Mouse (Mus musculus): Measurements from ENCODE around the gene Epb41. TPM values are rescaled to one million over a fixed set of nuclear protein-coding genes. Genes with fewer than 3 reads are reported as not detected.

Epb41 gene
- polyA plus RNA-seq, 1 experiment from 2014 or later, result 210 TPM

- H3K27ac ChIP-seq (ENCODE audit: low read depth, low read length), result no peak overlapping the region
- no peak for DNase-seq (ENCODE audit: low spot score, missing footprints)
- no peak overlapping the region for H3K9ac ChIP-seq (ENCODE audit: low read length)
- no peak overlapping the region for H3K4me2 ChIP-seq
- H3K4me1 ChIP-seq (ENCODE audit: control insufficient read depth, insufficient read depth, low read length), result peaks cover 11% of the 10 kb centered on the region
- no peak for ATAC-seq (ENCODE audit: low FRiP score)
- H3K36me3 ChIP-seq (ENCODE audit: control insufficient read depth, insufficient read depth, low read length), result peaks cover 2% of the 10 kb centered on the region; the same call in 1 of the 2 replicates
- no peaks in the 10 kb centered on the region for H3K27me3 ChIP-seq (ENCODE audit: control insufficient read depth, insufficient read depth, low read length)
- H3K9me3 ChIP-seq (ENCODE audit: control insufficient read depth, low read length), result no peaks in the 10 kb centered on the region
- no peak overlapping the region for H3K4me3 ChIP-seq (ENCODE audit: low read depth, low read length)
- WGBS, result 86% methylated on average over 8 of the region's 8 CpGs
Measured at GRCm38 (mm10) chr4:132010416-132010815, 64.7 kb downstream of the Epb41 start.

DNA sequence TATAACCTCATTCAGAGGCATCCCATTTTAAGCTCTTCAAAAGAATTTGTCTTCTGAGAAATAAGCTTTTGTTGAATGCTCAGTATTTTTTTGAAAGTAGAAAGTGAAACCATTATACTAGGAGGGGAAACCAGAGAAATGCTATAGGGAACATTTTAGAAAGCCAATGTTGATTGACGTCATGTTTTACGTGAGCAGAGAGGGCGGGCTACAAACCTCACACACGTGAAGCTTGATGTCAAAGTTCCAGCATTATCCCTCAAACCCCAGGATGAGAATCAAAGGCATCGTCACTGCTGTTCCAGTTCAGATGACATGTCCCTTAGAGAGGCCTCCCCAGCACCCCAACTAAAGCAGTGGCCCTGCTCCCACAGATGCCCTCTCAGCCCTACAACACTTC, 66.9 kb downstream of the Epb41 start:
- Histone ChIP-seq H3K4me2 (no peak overlapping the region), H3K9ac (ENCODE audit: low read length) (no peak overlapping the region), H3K4me1 (ENCODE audit: control insufficient read depth, insufficient read depth, low read length) (peaks cover 11% of the 10 kb centered on the region), H3K9me3 (ENCODE audit: control insufficient read depth, low read length) (no peaks in the 10 kb centered on the region), H3K27ac (ENCODE audit: low read depth, low read length) (no peak overlapping the region), H3K36me3 (ENCODE audit: control insufficient read depth, insufficient read depth, low read length) (peaks cover 6% of the 10 kb centered on the region; the same call in 1 of the 2 replicates), H3K4me3 (ENCODE audit: low read depth, low read length) (no peak overlapping the region), H3K27me3 (ENCODE audit: control insufficient read depth, insufficient read depth, low read length) (no peaks in the 10 kb centered on the region)
- WGBS, result 86% methylated on average over 5 of the region's 5 CpGs
- ATAC-seq (ENCODE audit: low FRiP score), result no peak
- no peak for DNase-seq (ENCODE audit: low spot score, missing footprints)

DNA sequence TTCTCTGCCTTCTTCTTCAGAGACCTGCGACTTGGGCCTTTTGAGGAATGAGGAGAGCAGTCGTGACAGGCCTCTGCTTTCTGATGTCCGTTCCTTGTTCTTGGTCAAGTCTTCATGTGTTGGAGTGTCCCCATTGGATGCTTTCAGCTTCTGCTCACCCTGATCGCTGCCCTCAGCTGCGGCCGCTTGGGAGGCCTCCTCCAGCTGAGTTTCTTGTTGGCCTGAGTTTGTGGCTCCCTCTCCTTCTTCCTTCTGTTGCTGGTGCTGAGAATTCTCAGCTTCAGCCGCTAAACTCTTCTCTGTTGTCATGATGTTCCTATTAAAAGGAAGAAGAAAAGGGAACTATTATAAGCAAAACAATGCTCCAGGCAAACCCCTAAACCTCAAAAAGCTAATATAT, 68.0 kb downstream of the Epb41 start:
- Histone ChIP-seq H3K4me1 (ENCODE audit: control insufficient read depth, insufficient read depth, low read length) (peaks cover 8% of the 10 kb centered on the region), H3K9me3 (ENCODE audit: control insufficient read depth, low read length) (no peaks in the 10 kb centered on the region), H3K9ac (ENCODE audit: low read length) (no peak overlapping the region), H3K4me2 (no peak overlapping the region), H3K27ac (ENCODE audit: low read depth, low read length) (no peak overlapping the region), H3K27me3 (ENCODE audit: control insufficient read depth, insufficient read depth, low read length) (no peaks in the 10 kb centered on the region), H3K36me3 (ENCODE audit: control insufficient read depth, insufficient read depth, low read length) (peaks cover 6% of the 10 kb centered on the region; the same call in 1 of the 2 replicates), H3K4me3 (ENCODE audit: low read depth, low read length) (no peak overlapping the region)
- DNase-seq (ENCODE audit: low spot score, missing footprints), result no peak
- no peak for ATAC-seq (ENCODE audit: low FRiP score)
- 91% methylated on average over 7 of the region's 7 CpGs for WGBS

DNA sequence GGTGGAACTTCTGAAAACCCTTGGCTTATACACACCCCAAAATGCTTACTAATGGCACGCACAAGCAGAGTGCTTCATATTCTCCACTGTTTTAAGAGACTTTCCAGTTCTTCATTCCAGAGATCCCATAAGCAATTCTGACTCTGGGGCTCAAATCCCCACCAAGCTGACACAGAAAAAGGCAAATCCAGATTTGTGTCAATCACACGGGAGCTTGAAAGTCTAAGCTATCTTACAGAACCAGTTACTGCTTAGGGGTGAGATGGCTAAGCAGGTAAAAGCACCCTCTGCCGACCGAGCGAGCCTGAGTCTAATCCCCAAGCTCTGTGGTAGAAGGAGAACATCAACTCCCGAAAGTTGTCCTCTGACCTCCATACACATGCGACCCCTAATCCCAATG, 76.5 kb downstream of the Epb41 start:
- no peak for DNase-seq (ENCODE audit: low spot score, missing footprints)
- 83% methylated on average over 7 of the region's 7 CpGs for WGBS
- H3K36me3 ChIP-seq (ENCODE audit: control insufficient read depth, insufficient read depth, low read length), result peaks cover 11% of the 10 kb centered on the region; the same call in 1 of the 2 replicates

GRCm38 (mm10) chr4:131997476-131997875, 77.6 kb downstream of the Epb41 start:
- Histone ChIP-seq H3K4me2 (no peak overlapping the region), H3K36me3 (ENCODE audit: control insufficient read depth, insufficient read depth, low read length) (peaks cover 11% of the 10 kb centered on the region; the same call in 1 of the 2 replicates), H3K4me1 (ENCODE audit: control insufficient read depth, insufficient read depth, low read length) (no peaks in the 10 kb centered on the region), H3K9me3 (ENCODE audit: control insufficient read depth, low read length) (no peaks in the 10 kb centered on the region), H3K27ac (ENCODE audit: low read depth, low read length) (no peak overlapping the region), H3K9ac (ENCODE audit: low read length) (no peak overlapping the region), H3K27me3 (ENCODE audit: control insufficient read depth, insufficient read depth, low read length) (no peaks in the 10 kb centered on the region), H3K4me3 (ENCODE audit: low read depth, low read length) (no peak overlapping the region)
- 79% methylated on average over 5 of the region's 5 CpGs for WGBS
- ATAC-seq (ENCODE audit: low FRiP score), result no peak
- DNase-seq (ENCODE audit: low spot score, missing footprints), result no peak

More for the DNA sequence above, 76.5 kb downstream of the Epb41 start:
- Histone ChIP-seq H3K9ac (ENCODE audit: low read length) (no peak overlapping the region), H3K4me2 (no peak overlapping the region), H3K9me3 (ENCODE audit: control insufficient read depth, low read length) (no peaks in the 10 kb centered on the region), H3K4me3 (ENCODE audit: low read depth, low read length) (no peak overlapping the region), H3K27ac (ENCODE audit: low read depth, low read length) (no peak overlapping the region), H3K27me3 (ENCODE audit: control insufficient read depth, insufficient read depth, low read length) (no peaks in the 10 kb centered on the region), H3K4me1 (ENCODE audit: control insufficient read depth, insufficient read depth, low read length) (no peaks in the 10 kb centered on the region)
- ATAC-seq (ENCODE audit: low FRiP score), result no peak

DNA sequence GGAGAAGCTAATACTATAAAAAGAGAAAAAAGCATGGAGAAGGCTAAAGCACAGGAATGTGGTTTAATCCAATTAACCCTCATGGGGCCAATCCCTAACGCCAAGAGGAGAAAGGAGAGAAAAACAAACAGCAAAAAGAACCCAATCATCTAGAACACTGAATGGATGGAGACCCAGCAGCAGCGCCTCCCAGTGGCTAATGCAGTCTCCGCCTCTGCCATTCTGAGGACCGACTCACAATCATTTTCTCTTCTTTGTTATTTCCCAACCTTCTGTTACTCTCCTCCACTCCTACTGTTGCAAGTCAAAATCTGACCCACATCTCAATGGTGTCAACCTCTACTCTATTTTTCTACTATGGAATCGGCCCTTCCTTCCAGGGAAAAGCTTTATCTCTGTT, 78.1 kb downstream of the Epb41 start:
- Histone ChIP-seq H3K4me1 (ENCODE audit: control insufficient read depth, insufficient read depth, low read length) (no peaks in the 10 kb centered on the region), H3K9ac (ENCODE audit: low read length) (no peak overlapping the region), H3K4me3 (ENCODE audit: low read depth, low read length) (no peak overlapping the region), H3K4me2 (no peak overlapping the region), H3K9me3 (ENCODE audit: control insufficient read depth, low read length) (no peaks in the 10 kb centered on the region), H3K27me3 (ENCODE audit: control insufficient read depth, insufficient read depth, low read length) (no peaks in the 10 kb centered on the region), H3K27ac (ENCODE audit: low read depth, low read length) (no peak overlapping the region), H3K36me3 (ENCODE audit: control insufficient read depth, insufficient read depth, low read length) (peaks cover 11% of the 10 kb centered on the region; the same call in 1 of the 2 replicates)
- ATAC-seq (ENCODE audit: low FRiP score), result no peak
- DNase-seq (ENCODE audit: low spot score, missing footprints), result no peak
- 27% methylated on average over 5 of the region's 5 CpGs for WGBS

DNA sequence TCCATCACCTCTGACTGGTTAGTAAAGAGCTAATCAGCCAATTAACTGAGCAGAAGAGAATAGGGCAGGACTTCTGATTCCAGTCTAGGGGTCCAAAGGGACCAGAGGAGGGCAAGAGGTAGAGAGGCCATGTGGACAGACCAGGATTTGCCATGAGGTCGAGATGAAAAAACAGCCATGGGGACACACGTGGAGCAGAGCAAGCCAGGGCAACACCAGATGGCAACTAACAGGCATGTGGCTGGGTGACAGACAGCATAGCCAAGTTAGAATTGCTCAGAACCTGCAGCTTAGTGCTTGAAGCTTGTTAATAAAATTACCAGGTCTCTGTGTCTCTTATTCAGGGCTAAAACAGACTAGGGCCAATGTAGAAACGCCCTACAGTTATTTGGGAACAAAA, 81.3 kb downstream of the Epb41 start:
- DNase-seq (ENCODE audit: low spot score, missing footprints) (no peak), ATAC-seq (ENCODE audit: low FRiP score) (no peak)
- Histone ChIP-seq H3K9me3 (ENCODE audit: control insufficient read depth, low read length) (no peaks in the 10 kb centered on the region), H3K27ac (ENCODE audit: low read depth, low read length) (no peak overlapping the region), H3K4me1 (ENCODE audit: control insufficient read depth, insufficient read depth, low read length) (no peaks in the 10 kb centered on the region), H3K27me3 (ENCODE audit: control insufficient read depth, insufficient read depth, low read length) (no peaks in the 10 kb centered on the region), H3K4me3 (ENCODE audit: low read depth, low read length) (no peak overlapping the region), H3K36me3 (ENCODE audit: control insufficient read depth, insufficient read depth, low read length) (peaks cover 10% of the 10 kb centered on the region), H3K4me2 (no peak overlapping the region), H3K9ac (ENCODE audit: low read length) (no peak overlapping the region)
- WGBS, result 80% methylated on average over 3 of the region's 3 CpGs

- Histone ChIP-seq H3K36me3 (ENCODE audit: control insufficient read depth, insufficient read depth, low read length) (peaks cover 8% of the 10 kb centered on the region; the same call in 1 of the 2 replicates), H3K27ac (ENCODE audit: low read depth, low read length) (peak overlapping the region; percentile 74)
Measured at GRCm38 (mm10) chr4:131982881-131983538, 92.1 kb downstream of the Epb41 start.

DNA sequence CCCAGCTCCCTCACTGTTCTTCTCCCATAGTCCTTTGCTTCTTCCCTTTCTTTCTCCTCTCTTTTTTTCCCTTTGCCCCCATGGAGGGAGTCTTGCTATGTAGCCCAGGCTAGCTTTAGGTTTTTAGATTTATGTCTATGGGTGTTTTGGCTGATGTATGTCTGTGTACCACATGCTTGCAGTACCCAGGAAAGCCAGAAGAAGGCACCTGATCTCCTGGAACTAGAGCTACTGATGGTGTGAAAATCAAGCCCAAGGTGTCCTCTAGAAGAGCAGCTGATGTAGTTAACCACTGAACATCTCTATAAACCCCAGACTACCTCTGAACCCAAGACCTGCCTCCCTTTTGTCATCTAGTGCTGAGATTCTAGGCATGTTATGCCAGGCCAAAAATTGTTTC, 93.4 kb downstream of the Epb41 start:
- no peaks in the 10 kb centered on the region for H3K9me3 ChIP-seq (ENCODE audit: control insufficient read depth, low read length)
- peaks cover 9% of the 10 kb centered on the region; the same call in 1 of the 2 replicates for H3K4me1 ChIP-seq (ENCODE audit: control insufficient read depth, insufficient read depth, low read length)
- peaks cover 8% of the 10 kb centered on the region; the same call in 1 of the 2 replicates for H3K36me3 ChIP-seq (ENCODE audit: control insufficient read depth, insufficient read depth, low read length)
- H3K27me3 ChIP-seq (ENCODE audit: control insufficient read depth, insufficient read depth, low read length), result no peaks in the 10 kb centered on the region
- H3K4me3 ChIP-seq (ENCODE audit: low read depth, low read length), result no peak overlapping the region
- H3K27ac ChIP-seq (ENCODE audit: low read depth, low read length), result no peak overlapping the region
- DNase-seq (ENCODE audit: low spot score, missing footprints) (no peak), ATAC-seq (ENCODE audit: low FRiP score) (no peak)
- H3K9ac ChIP-seq (ENCODE audit: low read length), result no peak overlapping the region
- no peak overlapping the region for H3K4me2 ChIP-seq

More at GRCm38 (mm10) chr4:131982881-131983538, 92.1 kb downstream of the Epb41 start:
- Histone ChIP-seq H3K4me1 (ENCODE audit: control insufficient read depth, insufficient read depth, low read length) (peaks cover 9% of the 10 kb centered on the region; the same call in 1 of the 2 replicates), H3K4me3 (ENCODE audit: low read depth, low read length) (no peak overlapping the region), H3K27me3 (ENCODE audit: control insufficient read depth, insufficient read depth, low read length) (no peaks in the 10 kb centered on the region), H3K4me2 (no peak overlapping the region), H3K9ac (ENCODE audit: low read length) (no peak overlapping the region), H3K9me3 (ENCODE audit: control insufficient read depth, low read length) (no peaks in the 10 kb centered on the region)
- 10% methylated on average over 4 of the region's 4 CpGs for WGBS
- peak; percentile 58 for ATAC-seq (ENCODE audit: low FRiP score)
- peak; percentile 89 for DNase-seq (ENCODE audit: low spot score, missing footprints)

Measured in midbrain, embryonic 11.5 days (tissue).